ENCODE assay signal across 8 mouse cellular contexts in the genomic region with DNA sequence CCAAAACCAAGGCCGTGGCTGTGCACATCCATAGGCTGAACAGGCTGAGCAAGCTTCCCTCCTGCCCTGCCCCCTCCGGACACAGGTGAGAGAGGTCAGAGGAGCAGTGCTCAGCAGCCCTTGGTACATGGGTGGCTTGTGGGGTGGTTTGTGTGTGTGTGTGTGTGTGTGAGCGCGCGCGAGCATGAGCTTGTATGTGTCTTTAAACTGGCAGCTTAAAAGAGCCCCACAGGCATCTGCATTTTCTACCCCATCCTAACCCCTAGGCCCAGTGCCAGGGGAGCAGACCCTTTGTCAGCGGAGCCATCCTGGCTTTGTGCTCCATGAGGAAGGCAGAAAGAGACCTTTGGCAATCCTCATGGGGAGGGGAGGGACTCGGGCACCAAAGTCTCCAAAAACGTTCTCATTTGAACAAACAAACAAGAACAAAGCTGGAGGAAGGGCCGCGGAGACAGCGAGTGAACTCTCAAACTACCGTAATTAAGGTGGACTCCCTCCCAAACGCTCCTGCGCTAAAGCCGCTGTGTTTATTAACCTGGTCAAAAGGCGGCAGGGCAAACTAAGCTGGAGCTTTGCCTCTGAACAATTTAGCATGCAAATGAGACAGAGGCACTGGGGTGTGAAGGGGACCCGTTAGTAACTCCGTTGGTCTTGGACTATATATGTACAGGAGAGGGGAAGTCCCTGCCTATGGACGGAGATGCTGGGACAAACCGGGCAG. TPM values are rescaled to one million over a fixed set of nuclear protein-coding genes. Genes with fewer than 3 reads are reported as not detected.
DNase-seq lines count a peak whose midpoint lies in the region; ATAC-seq lines count a peak whose summit lies in the region.

No protein-coding gene starts in this region.

- peak overlapping the region; percentile 73 for H3K27ac ChIP-seq in forebrain, embryonic 10.5 days
- no peak overlapping the region for H3K27ac ChIP-seq in intestine, embryonic 14.5 days (ENCODE audit: low read depth)
- peak overlapping the region; percentile 89 for H3K27ac ChIP-seq in liver, embryonic 15.5 days (replicated peaks)

- peak overlapping the region; percentile 79 for H3K4me2 ChIP-seq in intestine, embryonic 14.5 days (ENCODE audit: low read length)
- H3K4me2 ChIP-seq in liver, embryonic 15.5 days, result peak overlapping the region; percentile 96

- H3K36me3 ChIP-seq in forebrain, embryonic 10.5 days (replicated peaks), result no peaks in the 10 kb centered on the region
- H3K36me3 ChIP-seq in intestine, embryonic 14.5 days (ENCODE audit: control insufficient read depth, insufficient read depth, low read length), result no peaks in the 10 kb centered on the region
- H3K36me3 ChIP-seq in liver, embryonic 15.5 days (replicated peaks), result no peaks in the 10 kb centered on the region

- ATAC-seq in intestine, embryonic 14.5 days (replicated peaks; ENCODE audit: low FRiP score, low TSS enrichment, low read depth), result no peak
- ATAC-seq in liver, embryonic 15.5 days (ENCODE audit: insufficient read depth), result no peak

- no peaks in the 10 kb centered on the region for H3K9me3 ChIP-seq in forebrain, embryonic 10.5 days
- no peaks in the 10 kb centered on the region for H3K9me3 ChIP-seq in intestine, embryonic 14.5 days (ENCODE audit: control insufficient read depth, low read length)
- no peaks in the 10 kb centered on the region for H3K9me3 ChIP-seq in liver, embryonic 15.5 days (replicated peaks)

- no peak overlapping the region for H3K9ac ChIP-seq in intestine, embryonic 14.5 days (ENCODE audit: low read length)
- peak overlapping the region; percentile 66 for H3K9ac ChIP-seq in liver, embryonic 15.5 days

- peak overlapping the region; percentile 60 for H3K4me3 ChIP-seq in forebrain, embryonic 10.5 days
- peak overlapping the region; percentile 33 for H3K4me3 ChIP-seq in intestine, embryonic 14.5 days (ENCODE audit: low read depth, low read length)
- peak overlapping the region; percentile 59 for H3K4me3 ChIP-seq in liver, embryonic 15.5 days (replicated peaks)

- WGBS in forebrain, embryonic 10.5 days, result 2% methylated on average over 21 of the region's 21 CpGs
- 6% methylated on average over 21 of the region's 21 CpGs for WGBS in intestine, embryonic 14.5 days
- WGBS in liver, embryonic 15.5 days (ENCODE audit: insufficient replicate concordance), result 18% methylated on average over 21 of the region's 21 CpGs

- H3K27me3 ChIP-seq in forebrain, embryonic 10.5 days (ENCODE audit: poor library complexity, severe bottlenecking), result peaks cover 16% of the 10 kb centered on the region
- H3K27me3 ChIP-seq in intestine, embryonic 14.5 days (replicated peaks; ENCODE audit: control insufficient read depth, insufficient read depth, low read length), result no peaks in the 10 kb centered on the region
- H3K27me3 ChIP-seq in liver, embryonic 15.5 days, result no peaks in the 10 kb centered on the region; the same call in 1 of the 2 replicates

- peaks cover 32% of the 10 kb centered on the region for H3K4me1 ChIP-seq in forebrain, embryonic 10.5 days
- peaks cover 15% of the 10 kb centered on the region for H3K4me1 ChIP-seq in intestine, embryonic 14.5 days (replicated peaks; ENCODE audit: control insufficient read depth, insufficient read depth, low read length)
- H3K4me1 ChIP-seq in liver, embryonic 15.5 days (replicated peaks), result peaks cover 49% of the 10 kb centered on the region

- peak; percentile 74 to 77 for DNase-seq in B cell, adult 2 months
- DNase-seq in ZHBTc4 (ENCODE audit: low read depth, low spot score), result peak; percentile 49
- peak; percentile 40 for DNase-seq in forebrain, embryonic 10.5 days (ENCODE audit: extremely low spot score, low spot score)
- DNase-seq in intestine, embryonic 14.5 days (ENCODE audit: low spot score), result no peak
- DNase-seq in spleen, adult 12 weeks (ENCODE audit: low spot score), result peak; percentile 34
- DNase-seq in left cerebral cortex, adult 18-20 months (ENCODE audit: low spot score in 2 of 2), result no peak
- DNase-seq in retina, embryonic 14.5 days (ENCODE audit: low spot score), result no peak

RNA-seq across cellular contexts. Expression of a gene that starts 48.2 kb away (rescaled TPM):
- 20.2 and 23.6 TPM in 2 replicates for polyA plus RNA-seq in forebrain, embryonic 10.5 days (2016; fragmentation: Nextera tagmentation; extraction: Ambion mirVana)
- 13.5 and 13.7 TPM in 2 replicates for polyA plus RNA-seq in intestine, embryonic 14.5 days (2014; fragmentation: Nextera tagmentation; extraction: Ambion mirVana)
- polyA plus RNA-seq in liver, embryonic 15.5 days (2015; fragmentation: Nextera tagmentation; extraction: Ambion mirVana), result 9.9 and 11.6 TPM in 2 replicates
- total RNA-seq in left cerebral cortex, adult 18-20 months (2021), result 10 to 100 TPM; 32.3 to 35.3 TPM

Comparison
In these comparisons a context has a peak if more than half of its experiments do, and no peak if none do; other contexts are left out.
1. DNase-seq: peak in B cell, adult 2 months (2 of 2), ZHBTc4 (single experiment), forebrain, embryonic 10.5 days (single experiment) and spleen, adult 12 weeks (single experiment); none in intestine, embryonic 14.5 days (single experiment), left cerebral cortex, adult 18-20 months (0 of 2) and retina, embryonic 14.5 days (single experiment).
2. Peak in every context shown above with its lines, with median percentiles within 50 percentile points of each other: H3K4me3 ChIP-seq.